Mouse (Mus musculus) thymus, adult 2 months (tissue): Measurements from ENCODE around the gene Gm21915.

Experiments used
- CTCF ChIP-seq: fragments of 200-500 bp; IDR thresholded peaks from 2 replicates; pipeline ENCODE4 v1.5.1; 2012; ENCODE audit warnings: mild to moderate bottlenecking, control low read depth, low read length, moderate library complexity, borderline replicate concordance; ENCODE audit not compliant: control insufficient read depth, poor library complexity, insufficient read depth; ENCODE audit errors: extremely low read depth
- POLR2A ChIP-seq: fragments of 200-500 bp; IDR thresholded peaks from 2 replicates; pipeline ENCODE4 v1.6.1; 2012; ENCODE audit warnings: mild to moderate bottlenecking, low read length, control low read depth, moderate library complexity; ENCODE audit not compliant: control insufficient read depth, poor library complexity, insufficient read depth; ENCODE audit errors: extremely low read depth

DNA sequence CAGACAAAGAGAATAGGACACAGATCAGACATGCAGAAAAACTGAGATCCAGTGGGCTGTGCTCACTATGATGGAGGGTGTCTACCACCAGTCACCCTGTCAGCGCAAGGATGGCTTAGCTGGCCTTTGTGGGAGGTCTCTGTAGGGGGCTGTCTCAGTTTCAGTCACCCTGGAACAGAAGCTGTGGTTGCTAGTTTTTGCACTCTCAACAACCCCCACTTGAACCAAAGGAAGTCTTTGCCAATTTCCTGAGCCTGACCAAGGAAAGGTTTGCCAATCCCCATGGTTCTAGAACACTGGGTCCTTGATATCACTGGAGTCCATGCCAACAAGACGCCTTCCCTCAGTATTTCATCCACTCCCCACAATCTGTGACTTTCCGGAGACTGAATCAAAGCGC is 47.6 kb upstream of the Gm21915 start:
- TF ChIP-seq POLR2A (no peak), CTCF (no peak)
